ENCODE assay signal across 25 mouse cellular contexts in genomic region chr17:24780821-24781220, GRCm38 (mm10). TPM values are rescaled to one million over a fixed set of nuclear protein-coding genes. Genes with fewer than 3 reads are reported as not detected.
DNase-seq lines count a peak whose midpoint lies in the region; ATAC-seq and TF ChIP-seq lines count a peak whose summit lies in the region.
"Had no signal": no experiment of that assay in that cellular context is flagged by ENCODE, and none has a peak within 500 bp of the region (broad histone marks: within the 10 kb centered on the region; RNA-seq: fewer than 3 reads in every experiment).

No protein-coding gene starts in this region.

- no peaks in the 10 kb centered on the region for H3K36me3 ChIP-seq in heart, embryonic 10.5 days
- no peaks in the 10 kb centered on the region for H3K36me3 ChIP-seq in splenic B cell, adult 2 months (ENCODE audit: control insufficient read depth, insufficient read depth, low read length, poor library complexity, severe bottlenecking)
- H3K36me3 ChIP-seq: embryonic facial prominence, embryonic 13.5 days; forebrain, embryonic 12.5 days; heart, embryonic 13.5 days; hindbrain, embryonic 15.5 days had no signal

- H3K27me3 ChIP-seq in heart, embryonic 10.5 days (ENCODE audit: insufficient read depth, poor library complexity, severe bottlenecking), result no peaks in the 10 kb centered on the region
- H3K27me3 ChIP-seq in splenic B cell, adult 2 months (ENCODE audit: control insufficient read depth, insufficient read depth, low read length, poor library complexity, severe bottlenecking), result no peaks in the 10 kb centered on the region; the same call in 1 of the 2 replicates
- H3K27me3 ChIP-seq: embryonic facial prominence, embryonic 13.5 days; forebrain, embryonic 12.5 days; hindbrain, embryonic 15.5 days had no signal

- intact Hi-C loops in gastrocnemius, postnatal 14 days (cut with DNase I; ENCODE audit: low total_unique reads), result no loop called here

- 83% methylated on average over 2 of the region's 2 CpGs for WGBS in heart, embryonic 10.5 days
- WGBS in bone marrow, adult 2 months, result 15% methylated on average over 2 of the region's 2 CpGs

- ATAC-seq in megakaryocyte, adult 5-6 weeks (ENCODE audit: poor library complexity, severe bottlenecking), result peak; percentile 81
- ATAC-seq: forebrain, postnatal 0 days; intestine, embryonic 16.5 days had no signal

- TF ChIP-seq POLR2A in bone marrow, adult 2 months (IDR thresholded peaks at IDR 0.05; ENCODE audit: borderline replicate concordance, control insufficient read depth, low read depth, low read length), result no peak

- H3K9me3 ChIP-seq in heart, embryonic 10.5 days, result no peaks in the 10 kb centered on the region
- H3K9me3 ChIP-seq: embryonic facial prominence, embryonic 13.5 days; forebrain, embryonic 12.5 days; heart, embryonic 13.5 days; hindbrain, embryonic 15.5 days had no signal

- H3K27ac ChIP-seq in heart, embryonic 10.5 days, result no peak overlapping the region
- H3K27ac ChIP-seq in bone marrow, adult 2 months (ENCODE audit: control insufficient read depth, insufficient read depth, low read depth, low read length, poor library complexity), result 0 out of 2 replicates have a peak overlapping the region, but pooled peaks have one; percentile 1
- H3K27ac ChIP-seq: embryonic facial prominence, embryonic 13.5 days; forebrain, embryonic 12.5 days; heart, embryonic 13.5 days; hindbrain, embryonic 15.5 days had no signal

- no peak for TF ChIP-seq CTCF in bone marrow, adult 2 months (IDR thresholded peaks at IDR 0.05; ENCODE audit: control insufficient read depth, insufficient read depth, low read length)

- H3K4me3 ChIP-seq in heart, embryonic 10.5 days, result no peak overlapping the region
- no peak overlapping the region for H3K4me3 ChIP-seq in bone marrow, adult 2 months (replicated peaks; ENCODE audit: control insufficient read depth, low read depth, low read length)
- H3K4me3 ChIP-seq: embryonic facial prominence, embryonic 13.5 days; forebrain, embryonic 12.5 days; heart, embryonic 13.5 days; hindbrain, embryonic 15.5 days had no signal

- peak; percentile 68 for DNase-seq in heart, adult 11 months
- no peak for DNase-seq in heart, embryonic 10.5 days (ENCODE audit: low spot score)
- peak; percentile 36 for DNase-seq in splenic B cell, adult 2 months (ENCODE audit: low read depth, low spot score)
- no peak for DNase-seq in cerebellum, adult 8-10 months
- no peak for DNase-seq in gastrocnemius, postnatal 14 days
- no peak for DNase-seq in frontal cortex, postnatal 10 days (ENCODE audit: low spot score in 2 of 2)
- DNase-seq: adrenal gland, postnatal 10 days; cerebellum, adult 18-20 months; cerebellum, postnatal 10 days; forebrain, postnatal 0 days; heart, postnatal 36 days had no signal

- H3K4me1 ChIP-seq in heart, embryonic 10.5 days, result no peaks in the 10 kb centered on the region
- peaks cover 1% of the 10 kb centered on the region; the same call in 1 of the 2 replicates for H3K4me1 ChIP-seq in bone marrow, adult 2 months (ENCODE audit: control insufficient read depth, insufficient read depth, low read length)
- H3K4me1 ChIP-seq: embryonic facial prominence, embryonic 13.5 days; forebrain, embryonic 12.5 days; heart, embryonic 13.5 days; hindbrain, embryonic 15.5 days had no signal

RNA-seq across cellular contexts. Expression of gene Meiob, which starts 23.3 kb away (rescaled TPM):
- not detected in 2 replicates for polyA plus RNA-seq in heart, embryonic 10.5 days (2016; fragmentation: Nextera tagmentation; extraction: Ambion mirVana)
- 0.77 TPM in 1 of 2 replicates, not detected in the other for polyA plus RNA-seq in bone marrow, adult 2 months (2011; ENCODE audit: insufficient read depth, insufficient read length, low replicate concordance, missing spikeins)
- total RNA-seq in megakaryocyte, adult 5-6 weeks (2015), result not detected in 2 replicates
- 0.33 TPM in 1 of 2 replicates, not detected in the other for total RNA-seq in megakaryocyte, adult 5-6 weeks (2017)
- total RNA-seq in gastrocnemius, postnatal 14 days (2021), result not detected
- total RNA-seq: forebrain, postnatal 0 days; gastrocnemius, adult 8-10 months; gastrocnemius, postnatal 4 days; heart, postnatal 36 days had no signal
- polyA plus RNA-seq: cortical plate, adult 2 months; embryonic facial prominence, embryonic 13.5 days; forebrain, embryonic 12.5 days; heart, embryonic 13.5 days; heart, postnatal 0 days; hindbrain, embryonic 11.5 days; hindbrain, embryonic 15.5 days; intestine, embryonic 16.5 days had no signal

RNA-seq across cellular contexts. Expression of gene Hs3st6, which starts 28.0 kb away (rescaled TPM):
- polyA plus RNA-seq in heart, embryonic 10.5 days (2016; fragmentation: Nextera tagmentation; extraction: Ambion mirVana), result 0.51 and 0.80 TPM in 2 replicates
- 2.2 TPM in 1 of 2 replicates, not detected in the other for polyA plus RNA-seq in bone marrow, adult 2 months (2011; ENCODE audit: insufficient read depth, insufficient read length, low replicate concordance, missing spikeins)
- total RNA-seq in megakaryocyte, adult 5-6 weeks (2015), result not detected in 2 replicates
- total RNA-seq in megakaryocyte, adult 5-6 weeks (2017), result not detected in 2 replicates
- total RNA-seq in gastrocnemius, postnatal 14 days (2021), result not detected
- total RNA-seq: gastrocnemius, adult 8-10 months; gastrocnemius, postnatal 4 days; heart, adult 8-10 months; heart, postnatal 36 days had no signal

RNA-seq across cellular contexts. Expression of gene Msrb1, which starts 44.4 kb away (rescaled TPM):
- polyA plus RNA-seq in heart, embryonic 10.5 days (2016; fragmentation: Nextera tagmentation; extraction: Ambion mirVana), result 17.8 and 19.7 TPM in 2 replicates
- polyA plus RNA-seq in bone marrow, adult 2 months (2011; ENCODE audit: insufficient read depth, insufficient read length, low replicate concordance, missing spikeins), result 106 and 309 TPM in 2 replicates
- 1,003 and 1,039 TPM in 2 replicates for total RNA-seq in megakaryocyte, adult 5-6 weeks (2015)
- 540 and 544 TPM in 2 replicates for total RNA-seq in megakaryocyte, adult 5-6 weeks (2017)
- 100 to 1,000 TPM; 143 to 165 TPM for total RNA-seq in gastrocnemius, postnatal 14 days (2021)

RNA-seq across cellular contexts. Expression of gene Rpl3l, which starts 53.2 kb away (rescaled TPM):
- 0.39 and 1.3 TPM in 2 replicates for polyA plus RNA-seq in heart, embryonic 10.5 days (2016; fragmentation: Nextera tagmentation; extraction: Ambion mirVana)
- polyA plus RNA-seq in bone marrow, adult 2 months (2011; ENCODE audit: insufficient read depth, insufficient read length, low replicate concordance, missing spikeins), result 2.5 TPM in 1 of 2 replicates, not detected in the other
- total RNA-seq in megakaryocyte, adult 5-6 weeks (2015), result 0.45 and 0.52 TPM in 2 replicates
- total RNA-seq in megakaryocyte, adult 5-6 weeks (2017), result 0.15 and 1.5 TPM in 2 replicates
- 100 to 1,000 TPM; 781 to 864 TPM for total RNA-seq in gastrocnemius, postnatal 14 days (2021)
- total RNA-seq: CH12.LX; forebrain, postnatal 0 days had no signal
- polyA plus RNA-seq: embryonic facial prominence, embryonic 13.5 days; forebrain, embryonic 12.5 days; forebrain, postnatal 0 days; hindbrain, embryonic 11.5 days; hindbrain, embryonic 15.5 days; intestine, embryonic 16.5 days had no signal

RNA-seq across cellular contexts. Expression of gene Ndufb10, which starts 56.5 kb away (rescaled TPM):
- polyA plus RNA-seq in heart, embryonic 10.5 days (2016; fragmentation: Nextera tagmentation; extraction: Ambion mirVana), result 342 and 383 TPM in 2 replicates
- 150 and 172 TPM in 2 replicates for polyA plus RNA-seq in bone marrow, adult 2 months (2011; ENCODE audit: insufficient read depth, insufficient read length, low replicate concordance, missing spikeins)
- 186 and 217 TPM in 2 replicates for total RNA-seq in megakaryocyte, adult 5-6 weeks (2015)
- total RNA-seq in megakaryocyte, adult 5-6 weeks (2017), result 251 and 266 TPM in 2 replicates
- total RNA-seq in gastrocnemius, postnatal 14 days (2021), result 100 to 1,000 TPM; 467 to 532 TPM

Comparison
In these comparisons a context has a peak if more than half of its experiments do, and no peak if none do; other contexts are left out.
1. DNase-seq: peak in heart, adult 11 months (single experiment) and splenic B cell, adult 2 months (single experiment); none in heart, embryonic 10.5 days (single experiment), cerebellum, adult 8-10 months (single experiment), gastrocnemius, postnatal 14 days (single experiment) and frontal cortex, postnatal 10 days (0 of 2).